Mouse (Mus musculus) thymus, postnatal 25 days (tissue): ENCODE data around the gene Tmem131.

Source experiments
- DNase-seq: peaks from one replicate; pipeline ENCODE4 v3.0.0; 2022

The Tmem131 gene

GRCm38 (mm10) chr1:36938348-36938747, 5.1 kb downstream of the Tmem131 start:
- DNase-seq: no peak

GRCm38 (mm10) chr1:36937648-36938047, 5.8 kb downstream of the Tmem131 start:
- no peak for DNase-seq

GRCm38 (mm10) chr1:36937015-36937414, 6.5 kb downstream of the Tmem131 start:
- DNase-seq: no peak

- no peak for DNase-seq
Measured at GRCm38 (mm10) chr1:36936567-36936966, 6.9 kb downstream of the Tmem131 start.

GRCm38 (mm10) chr1:36934778-36935177, 8.7 kb downstream of the Tmem131 start:
- no peak for DNase-seq

GRCm38 (mm10) chr1:36933965-36934585, 9.4 kb downstream of the Tmem131 start:
- DNase-seq: no peak

GRCm38 (mm10) chr1:36932231-36932630, 11.2 kb downstream of the Tmem131 start:
- no peak for DNase-seq

- DNase-seq: no peak
Measured at GRCm38 (mm10) chr1:36930911-36931310, 12.6 kb downstream of the Tmem131 start.

- DNase-seq: no peak
Measured at GRCm38 (mm10) chr1:36929996-36930395, 13.5 kb downstream of the Tmem131 start.

GRCm38 (mm10) chr1:36928357-36929330, 14.8 kb downstream of the Tmem131 start:
- DNase-seq: no peak

GRCm38 (mm10) chr1:36927569-36927968, 15.9 kb downstream of the Tmem131 start:
- no peak for DNase-seq

GRCm38 (mm10) chr1:36926738-36927137, 16.7 kb downstream of the Tmem131 start:
- no peak for DNase-seq

GRCm38 (mm10) chr1:36926246-36926645, 17.2 kb downstream of the Tmem131 start:
- no peak for DNase-seq

- DNase-seq: no peak
Measured at GRCm38 (mm10) chr1:36925781-36926180, 17.7 kb downstream of the Tmem131 start.

- no peak for DNase-seq
Measured at GRCm38 (mm10) chr1:36924853-36925252, 18.6 kb downstream of the Tmem131 start.

GRCm38 (mm10) chr1:36923911-36924310, 19.6 kb downstream of the Tmem131 start:
- no peak for DNase-seq

GRCm38 (mm10) chr1:36922623-36923421, 20.6 kb downstream of the Tmem131 start:
- DNase-seq: no peak

GRCm38 (mm10) chr1:36921614-36922393, 21.7 kb downstream of the Tmem131 start:
- DNase-seq: peak; percentile 76

GRCm38 (mm10) chr1:36920726-36921125, 22.7 kb downstream of the Tmem131 start:
- no peak for DNase-seq

- DNase-seq: peak; percentile 62
Measured at GRCm38 (mm10) chr1:36920154-36920716, 23.2 kb downstream of the Tmem131 start.

- DNase-seq: peak; percentile 68
Measured at GRCm38 (mm10) chr1:36919728-36920127, 23.7 kb downstream of the Tmem131 start.

- no peak for DNase-seq
Measured at GRCm38 (mm10) chr1:36917423-36917822, 26.0 kb downstream of the Tmem131 start.
